Mouse (Mus musculus): Measurements from ENCODE around the gene Pde1c. TPM values are rescaled to one million over a fixed set of nuclear protein-coding genes. Genes with fewer than 3 reads are reported as not detected.

Pde1c gene
- polyA plus RNA-seq, 1 experiment from 2014 or later, result 4.1 TPM

DNA sequence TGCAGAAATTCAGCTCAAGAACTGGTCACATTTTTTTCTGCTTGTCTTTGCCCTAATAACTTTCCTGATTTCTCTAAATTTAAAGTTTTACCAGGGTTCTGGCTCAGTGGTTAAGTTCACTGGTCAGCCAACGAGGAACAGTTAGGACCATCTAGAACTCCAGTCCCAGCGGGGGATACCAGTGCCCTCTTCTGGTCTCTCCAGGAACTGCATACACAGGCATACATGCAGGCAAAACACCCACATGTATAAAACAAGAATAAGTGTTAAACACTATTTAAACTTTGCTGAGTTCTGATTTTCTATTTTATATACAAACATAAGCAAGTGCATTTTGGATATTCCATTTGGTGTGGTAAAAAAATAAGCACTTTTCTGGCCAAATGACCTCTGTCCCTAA is 543.4 kb downstream of the Pde1c start:
- Histone ChIP-seq H3K36me3 (no peaks in the 10 kb centered on the region), H3K27ac (no peak overlapping the region), H3K4me1 (replicated peaks) (0 out of 2 replicates have a peak, but pooled peaks cover 3% of the 10 kb centered on the region), H3K4me3 (replicated peaks) (no peak overlapping the region), H3K4me2 (no peak overlapping the region), H3K9ac (replicated peaks) (no peak overlapping the region), H3K27me3 (no peaks in the 10 kb centered on the region), H3K9me3 (no peaks in the 10 kb centered on the region)
- ATAC-seq (ENCODE audit: insufficient number of reproducible peaks, insufficient read depth, low FRiP score, low TSS enrichment, low read depth), result no peak
- 66% methylated on average over 2 of the region's 2 CpGs for WGBS

Small RNAs within 50 kb of the gene (microRNA-seq; reads per million reads assigned to microRNA genes)
- not detected for gene Gm44413

Other genes with a start within 250 kb of the Pde1c start
- gene Lsm5, start 135.6 kb upstream of the Pde1c start, polyA plus RNA-seq (2016; fragmentation: Nextera tagmentation; extraction: Ambion mirVana), result 194 and 224 TPM in 2 replicates
- gene Avl9, start 145.8 kb upstream of the Pde1c start, polyA plus RNA-seq (2016; fragmentation: Nextera tagmentation; extraction: Ambion mirVana), result 17.5 and 17.8 TPM in 2 replicates
- gene Kbtbd2, start 228.7 kb upstream of the Pde1c start, polyA plus RNA-seq (2016; fragmentation: Nextera tagmentation; extraction: Ambion mirVana), result 43.1 and 45.7 TPM in 2 replicates

All from limb, embryonic 12.5 days (tissue).